Mouse (Mus musculus) erythroblast, adult 5-6 weeks (primary cell): ENCODE results near the gene Gm9732. TPM values are rescaled to one million over a fixed set of nuclear protein-coding genes. Genes with fewer than 3 reads are reported as not detected.
"Not testable (repeated sequence)": the region's sequence is repeated elsewhere in the genome, so short reads cannot be mapped to it uniquely, and the experiment has no call there.

ENCODE experiments used
- ATAC-seq: replicated peaks from 2 replicates; pipeline ENCODE4 v1.8.0; 2016; ENCODE audit warnings: moderate number of reproducible peaks, mild to moderate bottlenecking, moderate TSS enrichment, inconsistent platforms; ENCODE audit not compliant: poor library complexity, low FRiP score, severe bottlenecking
- total RNA-seq, 2 experiments: library from RNA; stranded (forward) in 1 of 2; stranded (reverse) in 1 of 2; fragments of 150-400 nt in 1 of 2; fragments of 200-764, 138-1000 nt in 1 of 2; gene quantifications; 2 replicates each; pipeline versions ENCODE4 v1.2.3 to v1.2.4; 2015 to 2017; ENCODE audit warnings: low replicate concordance in 2 of 2

Gm9732 gene
- total RNA-seq (2015; ENCODE audit: low replicate concordance): not detected in 2 replicates
- not detected in 2 replicates for total RNA-seq (2017; ENCODE audit: low replicate concordance)

GRCm38 (mm10) chr14:43274986-43275511 is at the start of gene Gm9732:
Gene Gm9732 (plus strand): TSS chr14:43275036.
- not testable (repeated sequence) for ATAC-seq

- not testable (repeated sequence) for ATAC-seq
These were observed 39.6 kb upstream of the Gm9732 start, which contains the start of gene Gm8122 for GRCm38 (mm10) chr14:43235204-43235603. Gene Gm8122 (minus strand): TSS chr14:43235304.

- ATAC-seq: not testable (repeated sequence)
These were observed 37.1 kb upstream of the Gm9732 start for GRCm38 (mm10) chr14:43237769-43238168.

GRCm38 (mm10) chr14:43249611-43250170 is 25.1 kb upstream of the Gm9732 start:
- ATAC-seq: not testable (repeated sequence)

- not testable (repeated sequence) for ATAC-seq
These were observed 24.1 kb upstream of the Gm9732 start for GRCm38 (mm10) chr14:43250549-43251253.

GRCm38 (mm10) chr14:43256511-43256910 is 18.3 kb upstream of the Gm9732 start:
- ATAC-seq: not testable (repeated sequence)

GRCm38 (mm10) chr14:43258349-43258748 is 16.5 kb upstream of the Gm9732 start, which contains the start of gene Gm8126:
Gene Gm8126 (plus strand): TSS chr14:43258649.
- ATAC-seq: not testable (repeated sequence)

- not testable (repeated sequence) for ATAC-seq
These were observed 11.4 kb upstream of the Gm9732 start for GRCm38 (mm10) chr14:43263421-43263820.

GRCm38 (mm10) chr14:43268521-43269084 is 6.2 kb upstream of the Gm9732 start:
- not testable (repeated sequence) for ATAC-seq

- ATAC-seq: not testable (repeated sequence)
These were observed 5.6 kb upstream of the Gm9732 start for GRCm38 (mm10) chr14:43269211-43269610.

- not testable (repeated sequence) for ATAC-seq
These were observed 1.7 kb upstream of the Gm9732 start for GRCm38 (mm10) chr14:43273161-43273560.

- ATAC-seq: not testable (repeated sequence)
These were observed 916 bp downstream of the Gm9732 start for GRCm38 (mm10) chr14:43275752-43276151.

GRCm38 (mm10) chr14:43277468-43277867 is 2.6 kb downstream of the Gm9732 start:
- ATAC-seq: not testable (repeated sequence)

- ATAC-seq: not testable (repeated sequence)
These were observed 3.3 kb downstream of the Gm9732 start for GRCm38 (mm10) chr14:43278146-43278545.

- ATAC-seq: not testable (repeated sequence)
These were observed 3.8 kb downstream of the Gm9732 start for GRCm38 (mm10) chr14:43278681-43279080.

- ATAC-seq: not testable (repeated sequence)
These were observed 18.7 kb downstream of the Gm9732 start, which contains the start of gene Gm8127 for GRCm38 (mm10) chr14:43293503-43293902. Gene Gm8127 (minus strand): TSS chr14:43293832.

GRCm38 (mm10) chr14:43319516-43319915 is 44.7 kb downstream of the Gm9732 start:
- not testable (repeated sequence) for ATAC-seq

- ATAC-seq: not testable (repeated sequence)
These were observed 53.8 kb downstream of the Gm9732 start for GRCm38 (mm10) chr14:43328603-43329002.

- not testable (repeated sequence) for ATAC-seq
These were observed 56.6 kb downstream of the Gm9732 start for GRCm38 (mm10) chr14:43331362-43331880.

- ATAC-seq: not testable (repeated sequence)
These were observed 62.8 kb downstream of the Gm9732 start for GRCm38 (mm10) chr14:43337646-43338045.
